Mouse (Mus musculus) heart, embryonic 14.5 days (tissue): ENCODE measurements around the gene Cldn20. TPM values are rescaled to one million over a fixed set of nuclear protein-coding genes. Genes with fewer than 3 reads are reported as not detected.

ENCODE experiments used
- ATAC-seq: fragments of 200-750 bp; cut with Nextera tagmentation; 2 replicates; pipeline ENCODE4 v1.8.0; 2017; ENCODE audit warnings: low read depth, moderate TSS enrichment; ENCODE audit not compliant: insufficient number of reproducible peaks, insufficient read depth, low FRiP score
- H3K27ac ChIP-seq, 2 experiments: fragments of 200-500 bp in 1 of 2; fragments of 300-500 bp in 1 of 2; sonication (generic) in 1 of 2; replicated peaks in 1 of 2; 2 replicates each; pipeline ENCODE4 v1.5.1; 2012 to 2014; ENCODE audit warnings: low read depth in 2 of 2, low read length in 2 of 2, control low read depth in 1 of 2, mild to moderate bottlenecking in 1 of 2, mixed read lengths in 1 of 2; ENCODE audit not compliant: control insufficient read depth in 1 of 2, insufficient read depth in 1 of 2
- H3K27me3 ChIP-seq: fragments of 300-500 bp; sonication (generic); 2 replicates; pipeline ENCODE4 v1.6.1; 2014; ENCODE audit warnings: mild to moderate bottlenecking, low read length, control low read depth; ENCODE audit not compliant: control insufficient read depth, insufficient read depth
- H3K36me3 ChIP-seq: fragments of 300-500 bp; sonication (generic); 2 replicates; pipeline ENCODE4 v1.6.1; 2014; ENCODE audit warnings: mild to moderate bottlenecking, control low read depth, low read length, mixed read lengths; ENCODE audit not compliant: control insufficient read depth, insufficient read depth
- H3K4me1 ChIP-seq, 2 experiments: fragments of 200-500 bp in 1 of 2; fragments of 300-500 bp in 1 of 2; sonication (generic) in 1 of 2; 2 replicates each; pipeline ENCODE4 v1.6.1; 2012 to 2014; ENCODE audit warnings: low read length in 2 of 2, control low read depth in 1 of 2, mixed read lengths in 1 of 2; ENCODE audit not compliant: control insufficient read depth in 2 of 2, insufficient read depth in 2 of 2
- H3K4me2 ChIP-seq: fragments of 300-500 bp; sonication (generic); 2 replicates; pipeline ENCODE4 v1.6.1; 2014; ENCODE audit warnings: mild to moderate bottlenecking, low read length
- H3K4me3 ChIP-seq, 2 experiments: fragments of 200-500 bp in 1 of 2; fragments of 300-500 bp in 1 of 2; sonication (generic) in 1 of 2; 2 replicates each; pipeline ENCODE4 v1.5.1; 2012 to 2014; ENCODE audit warnings: low read length in 2 of 2, mild to moderate bottlenecking in 2 of 2, control low read depth in 1 of 2, low read depth in 1 of 2, moderate library complexity in 1 of 2; ENCODE audit not compliant: control insufficient read depth in 1 of 2, insufficient read depth in 1 of 2
- H3K9ac ChIP-seq: fragments of 300-500 bp; sonication (generic); 2 replicates; pipeline ENCODE4 v1.6.1; 2014; ENCODE audit warnings: mild to moderate bottlenecking, low read length
- H3K9me3 ChIP-seq: fragments of 300-500 bp; sonication (generic); 2 replicates; pipeline ENCODE4 v1.6.1; 2016; ENCODE audit warnings: low read length, control low read depth; ENCODE audit not compliant: control insufficient read depth
- WGBS: fragments of 180-500 bp; shearing (Covaris S2); extraction: QIAGEN DNeasy Blood & Tissue Kit; methylation state at CpG from one replicate; pipeline ENCODE4 v1.1.7; 2014; 5-methylcytosine and 5-hydroxymethylcytosine counted together
- polyA plus RNA-seq: library from polyadenylated mRNA; unstranded; fragments of >200 nt; fragmentation: Nextera tagmentation; extraction: Ambion mirVana; gene quantifications from 2 replicates; pipeline ENCODE4 v1.2.1, GENCODE M21; 2014

The Cldn20 gene
- polyA plus RNA-seq, 1 experiment from 2014 or later, result not detected

DNA sequence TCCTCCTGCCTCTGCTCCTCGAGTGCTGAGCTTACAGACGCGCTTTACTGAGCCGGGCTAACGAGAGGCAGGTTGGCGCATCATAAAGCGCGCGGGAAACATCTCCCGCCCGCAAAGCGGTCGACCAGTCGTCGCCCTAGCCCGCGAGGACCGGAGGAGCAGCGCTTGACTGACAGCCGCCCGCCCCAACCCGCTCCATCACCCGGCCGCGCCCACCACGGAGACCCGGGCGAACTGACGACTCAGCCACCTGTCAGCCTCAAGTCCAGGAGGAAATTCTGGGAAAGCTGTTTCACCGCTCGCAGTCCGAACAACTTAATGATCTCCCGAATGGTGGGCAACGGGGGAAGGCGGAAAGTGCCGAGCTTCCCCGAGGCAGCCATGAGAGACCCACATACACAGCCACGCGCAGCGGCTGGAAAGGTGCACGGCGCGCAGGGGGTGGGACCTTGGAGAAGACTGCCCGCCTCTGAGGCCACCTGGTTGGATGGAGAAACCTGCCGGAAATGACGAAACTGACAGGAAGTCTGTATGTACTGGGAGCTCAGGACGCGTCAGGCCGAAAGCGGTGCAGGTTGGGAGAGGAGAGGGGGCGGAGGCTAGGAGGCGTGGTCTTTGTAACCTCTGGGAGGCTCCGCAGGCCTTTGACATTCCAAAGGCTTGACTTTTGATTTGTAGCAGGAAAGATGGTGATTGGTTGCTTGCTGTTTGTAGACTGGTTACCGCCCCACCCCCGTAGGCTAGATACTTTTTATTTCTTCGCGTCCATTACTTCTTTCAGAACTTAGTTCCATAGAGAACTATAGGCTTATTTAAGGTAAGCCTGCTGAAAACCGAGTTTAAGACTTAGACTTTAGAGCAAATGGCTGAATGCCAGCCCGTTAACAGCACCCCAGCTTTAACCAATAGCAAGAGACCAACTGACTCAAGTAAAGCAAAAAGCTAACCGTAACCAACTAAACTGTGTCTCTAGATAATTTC lies 25.3 kb downstream of the Cldn20 start, which contains the start of gene Tfb1m:
Gene Tfb1m, minus strand, starts transcription at position 451 of the 981 bp plus-strand sequence.
- Histone ChIP-seq H3K4me1 (peaks cover 3 to 14% of the 10 kb centered on the region in 2 experiments; a peak in 3 of 4 replicates), H3K27ac (peak within 1 kb of the TSS; percentile 86 to 92), H3K4me3 (peak within 1 kb of the TSS; percentile 61 to 94), H3K4me2 (peak within 1 kb of the TSS; percentile 80), H3K27me3 (no peaks in the 10 kb centered on the region), H3K9ac (peak within 1 kb of the TSS; percentile 72), H3K36me3 (peaks cover 17% of the 10 kb centered on the region), H3K9me3 (no peaks in the 10 kb centered on the region)
- WGBS, result 1% methylated on average over 60 of the region's 60 CpGs
- peak; percentile 100 for ATAC-seq

DNA sequence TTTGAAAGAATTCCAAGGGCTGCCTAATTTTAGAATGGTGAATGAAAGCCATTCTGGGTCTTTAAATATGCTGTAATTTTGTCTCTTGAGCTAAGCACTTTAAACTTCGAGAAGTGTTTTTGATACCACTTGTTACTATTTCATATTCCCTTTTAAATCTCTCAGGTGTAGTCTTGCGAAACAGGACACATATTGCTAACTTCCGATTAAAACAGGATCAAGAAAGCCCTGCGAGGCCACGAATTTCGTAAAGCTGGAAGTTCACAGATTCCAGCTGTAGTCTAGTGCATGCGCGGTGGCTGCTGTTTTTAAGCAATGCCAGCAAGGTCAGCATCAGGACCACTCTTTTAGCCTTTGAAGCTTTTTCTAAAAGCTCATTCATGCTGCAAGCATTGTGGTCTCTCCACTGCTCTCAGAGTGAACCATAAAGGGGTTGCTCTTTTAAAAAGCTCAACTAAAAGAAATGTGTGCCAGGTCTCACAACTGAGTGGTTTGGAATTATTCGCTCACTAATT lies 26.1 kb downstream of the Cldn20 start:
- Histone ChIP-seq H3K9me3 (no peaks in the 10 kb centered on the region), H3K4me2 (peak overlapping the region; percentile 64), H3K4me1 (peaks cover 3 to 14% of the 10 kb centered on the region in 2 experiments; a peak in 3 of 4 replicates), H3K36me3 (peaks cover 9% of the 10 kb centered on the region), H3K27ac (peak overlapping the region; percentile 85 to 86), H3K27me3 (no peaks in the 10 kb centered on the region), H3K4me3 (peak overlapping the region; percentile 41 to 61; a peak in 3 of 4 replicates), H3K9ac (peak overlapping the region; percentile 68)
- WGBS, result 75% methylated on average over 9 of the region's 9 CpGs
- no peak for ATAC-seq

GRCm38 (mm10) chr17:3560534-3560933 lies 28.2 kb downstream of the Cldn20 start:
- no peak overlapping the region for H3K4me2 ChIP-seq
- no peaks in the 10 kb centered on the region for H3K9me3 ChIP-seq
- H3K4me3 ChIP-seq, result no peak overlapping the region
- ATAC-seq, result no peak
- no peak overlapping the region for H3K27ac ChIP-seq
- peaks cover 3 to 14% of the 10 kb centered on the region in 2 experiments; a peak in 3 of 4 replicates for H3K4me1 ChIP-seq
- H3K27me3 ChIP-seq, result no peaks in the 10 kb centered on the region
- no peaks in the 10 kb centered on the region for H3K36me3 ChIP-seq
- no peak overlapping the region for H3K9ac ChIP-seq
- WGBS, result 66% methylated on average over 3 of the region's 3 CpGs

DNA sequence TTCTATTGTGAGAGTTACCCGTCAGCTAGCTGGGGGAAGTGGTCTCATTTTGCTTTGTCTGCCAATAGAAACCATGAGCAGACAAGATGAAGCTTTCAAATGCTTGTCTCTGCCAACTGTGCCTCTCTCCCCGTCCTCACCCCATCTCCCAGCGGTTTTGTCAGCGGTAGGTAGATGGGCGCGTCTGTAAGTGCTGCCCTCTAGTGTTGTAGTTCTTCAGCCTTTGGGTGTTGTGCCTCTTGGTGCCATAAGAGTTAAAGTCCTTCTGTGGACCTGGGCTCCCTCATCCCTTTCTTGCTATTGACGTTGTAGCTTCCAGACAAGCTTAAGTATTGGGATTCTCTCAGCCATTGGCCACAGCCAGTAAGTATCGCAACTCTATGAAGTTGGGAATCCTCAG lies 30.1 kb downstream of the Cldn20 start:
- no peaks in the 10 kb centered on the region for H3K27me3 ChIP-seq
- no peak overlapping the region for H3K9ac ChIP-seq
- no peak overlapping the region for H3K4me2 ChIP-seq
- WGBS, result 42% methylated on average over 8 of the region's 8 CpGs
- no peak overlapping the region for H3K4me3 ChIP-seq
- H3K36me3 ChIP-seq, result no peaks in the 10 kb centered on the region
- no peak overlapping the region for H3K27ac ChIP-seq
- H3K4me1 ChIP-seq, result peaks cover 3 to 4% of the 10 kb centered on the region in 2 experiments; a peak in 2 of 4 replicates
- ATAC-seq, result no peak
- H3K9me3 ChIP-seq, result no peaks in the 10 kb centered on the region

- Histone ChIP-seq H3K27ac (no peak overlapping the region), H3K4me2 (peak overlapping the region; percentile 61), H3K36me3 (no peaks in the 10 kb centered on the region), H3K4me1 (no peaks in the 10 kb centered on the region), H3K9me3 (no peaks in the 10 kb centered on the region), H3K4me3 (peak overlapping the region in 1 of 2 experiments; percentile 13; a peak in 1 of 4 replicates), H3K27me3 (no peaks in the 10 kb centered on the region), H3K9ac (peak overlapping the region; percentile 60)
- no peak for ATAC-seq
- 4% methylated on average over 12 of the region's 12 CpGs for WGBS
Measured at GRCm38 (mm10) chr17:3570876-3571275, 38.5 kb downstream of the Cldn20 start.

Other genes with a start within 250 kb of the Cldn20 start
- 3.7 and 3.9 TPM in 2 replicates for gene Tiam2, start 206.0 kb upstream of the Cldn20 start, polyA plus RNA-seq
- gene Tfb1m, start 25.2 kb downstream of the Cldn20 start, polyA plus RNA-seq, result 17.0 and 17.1 TPM in 2 replicates
- gene Nox3, start 163.7 kb downstream of the Cldn20 start, polyA plus RNA-seq, result not detected in 2 replicates